Mouse (Mus musculus) intestine, embryonic 16.5 days (tissue): ENCODE results near the gene Htr2a. TPM values are rescaled to one million over a fixed set of nuclear protein-coding genes. Genes with fewer than 3 reads are reported as not detected.
A peak's percentile ranks its signal among the peaks of the same experiment; 100 is the strongest.

Experiments
- ATAC-seq: fragments of 200-750 bp; cut with Nextera tagmentation; 2 replicates; pipeline ENCODE4 v1.8.0; 2017; ENCODE audit warnings: moderate TSS enrichment, moderate library complexity
- H3K27ac ChIP-seq: fragments of 300-500 bp; sonication (generic); 2 replicates; pipeline ENCODE4 v1.5.1; 2014; ENCODE audit warnings: mild to moderate bottlenecking, low read length
- H3K27me3 ChIP-seq: fragments of 300-500 bp; sonication (generic); replicated peaks from 2 replicates; pipeline ENCODE4 v1.6.1; 2014; ENCODE audit warnings: low read length, control low read depth, mixed read lengths; ENCODE audit not compliant: control insufficient read depth, insufficient read depth
- H3K36me3 ChIP-seq: fragments of 300-500 bp; sonication (generic); 2 replicates; pipeline ENCODE4 v1.6.1; 2014; ENCODE audit warnings: low read length, control low read depth; ENCODE audit not compliant: control insufficient read depth, insufficient read depth
- H3K4me1 ChIP-seq: fragments of 300-500 bp; sonication (generic); 2 replicates; pipeline ENCODE4 v1.6.1; 2014; ENCODE audit warnings: low read length, control low read depth, mixed read lengths; ENCODE audit not compliant: control insufficient read depth, insufficient read depth
- H3K4me2 ChIP-seq: fragments of 300-500 bp; sonication (generic); 2 replicates; pipeline ENCODE4 v1.6.1; 2014; ENCODE audit warnings: low read depth, low read length, control low read depth
- H3K4me3 ChIP-seq: fragments of 300-500 bp; sonication (generic); 2 replicates; pipeline ENCODE4 v1.5.1; 2014; ENCODE audit warnings: mild to moderate bottlenecking, low read length
- H3K9ac ChIP-seq: fragments of 300-500 bp; sonication (generic); 2 replicates; pipeline ENCODE4 v1.6.1; 2014; ENCODE audit warnings: low read depth, low read length
- H3K9me3 ChIP-seq: fragments of 300-500 bp; sonication (generic); 2 replicates; pipeline ENCODE4 v1.6.1; 2016; ENCODE audit warnings: low read length, control low read depth; ENCODE audit not compliant: control insufficient read depth
- WGBS: fragments of 180-500 bp; shearing (Covaris S2); extraction: QIAGEN DNeasy Blood & Tissue Kit; methylation state at CpG from one replicate; pipeline ENCODE4 v1.1.7; 2014; 5-methylcytosine and 5-hydroxymethylcytosine counted together
- polyA plus RNA-seq: library from polyadenylated mRNA; unstranded; fragments of >200 nt; fragmentation: Nextera tagmentation; extraction: Ambion mirVana; gene quantifications from 2 replicates; pipeline ENCODE4 v1.2.1, GENCODE M21; 2015

Htr2a gene
- polyA plus RNA-seq, 1 experiment from 2014 or later, result 0.15 TPM

- no peaks in the 10 kb centered on the region for H3K9me3 ChIP-seq
- no peak overlapping the region for H3K9ac ChIP-seq
- ATAC-seq, result no peak
- 78% methylated on average over 5 of the region's 5 CpGs for WGBS
- H3K4me3 ChIP-seq, result no peak overlapping the region
- H3K36me3 ChIP-seq, result no peaks in the 10 kb centered on the region
- H3K27me3 ChIP-seq, result no peaks in the 10 kb centered on the region
- no peak overlapping the region for H3K4me2 ChIP-seq
- H3K4me1 ChIP-seq, result no peaks in the 10 kb centered on the region
- H3K27ac ChIP-seq, result no peak overlapping the region
Observed at GRCm38 (mm10) chr14:74684298-74684978, 43.8 kb downstream of the Htr2a start.

GRCm38 (mm10) chr14:74691963-74692362 lies 51.3 kb downstream of the Htr2a start:
- H3K36me3 ChIP-seq, result no peaks in the 10 kb centered on the region
- H3K9ac ChIP-seq, result no peak overlapping the region
- no peak overlapping the region for H3K4me3 ChIP-seq
- 87% methylated on average over 2 of the region's 2 CpGs for WGBS
- ATAC-seq, result no peak
- H3K4me2 ChIP-seq, result no peak overlapping the region
- no peak overlapping the region for H3K27ac ChIP-seq
- H3K9me3 ChIP-seq, result no peaks in the 10 kb centered on the region
- no peaks in the 10 kb centered on the region for H3K4me1 ChIP-seq
- H3K27me3 ChIP-seq, result no peaks in the 10 kb centered on the region

- WGBS, result 34% methylated on average over 4 of the region's 4 CpGs
- ATAC-seq, result no peak
- no peak overlapping the region for H3K4me2 ChIP-seq
- H3K4me3 ChIP-seq, result no peak overlapping the region
- H3K27ac ChIP-seq, result no peak overlapping the region
- no peaks in the 10 kb centered on the region for H3K36me3 ChIP-seq
- no peaks in the 10 kb centered on the region for H3K27me3 ChIP-seq
- no peaks in the 10 kb centered on the region for H3K9me3 ChIP-seq
- H3K9ac ChIP-seq, result no peak overlapping the region
- H3K4me1 ChIP-seq, result no peaks in the 10 kb centered on the region
Observed at GRCm38 (mm10) chr14:74696766-74697165, 56.1 kb downstream of the Htr2a start.

GRCm38 (mm10) chr14:74697432-74697831 lies 56.8 kb downstream of the Htr2a start:
- H3K27ac ChIP-seq, result no peak overlapping the region
- ATAC-seq, result no peak
- no peak overlapping the region for H3K4me2 ChIP-seq
- H3K9me3 ChIP-seq, result no peaks in the 10 kb centered on the region
- no peaks in the 10 kb centered on the region for H3K27me3 ChIP-seq
- H3K4me3 ChIP-seq, result no peak overlapping the region
- H3K9ac ChIP-seq, result no peak overlapping the region
- no peaks in the 10 kb centered on the region for H3K4me1 ChIP-seq
- no peaks in the 10 kb centered on the region for H3K36me3 ChIP-seq

- Histone ChIP-seq H3K27ac (no peak overlapping the region), H3K9ac (no peak overlapping the region), H3K27me3 (no peaks in the 10 kb centered on the region), H3K4me2 (no peak overlapping the region), H3K9me3 (no peaks in the 10 kb centered on the region), H3K4me1 (no peaks in the 10 kb centered on the region), H3K36me3 (no peaks in the 10 kb centered on the region), H3K4me3 (no peak overlapping the region)
- ATAC-seq, result no peak
- WGBS, result 86% methylated on average over 3 of the region's 3 CpGs
Observed at GRCm38 (mm10) chr14:74699241-74699640, 58.6 kb downstream of the Htr2a start.

GRCm38 (mm10) chr14:74703930-74704329 lies 63.3 kb downstream of the Htr2a start:
- Histone ChIP-seq H3K9me3 (no peaks in the 10 kb centered on the region), H3K4me3 (no peak overlapping the region), H3K36me3 (no peaks in the 10 kb centered on the region), H3K9ac (no peak overlapping the region), H3K27ac (no peak overlapping the region), H3K4me1 (no peaks in the 10 kb centered on the region), H3K27me3 (no peaks in the 10 kb centered on the region), H3K4me2 (no peak overlapping the region)
- 65% methylated on average over 6 of the region's 6 CpGs for WGBS
- no peak for ATAC-seq

- WGBS, result 24% methylated on average over 3 of the region's 3 CpGs
Observed at GRCm38 (mm10) chr14:74709054-74709453, 68.4 kb downstream of the Htr2a start.

GRCm38 (mm10) chr14:74723541-74723940 lies 82.9 kb downstream of the Htr2a start:
- H3K4me3 ChIP-seq, result no peak overlapping the region
- H3K9me3 ChIP-seq, result no peaks in the 10 kb centered on the region
- no peaks in the 10 kb centered on the region for H3K36me3 ChIP-seq
- no peak overlapping the region for H3K27ac ChIP-seq
- H3K4me2 ChIP-seq, result no peak overlapping the region
- no peak overlapping the region for H3K9ac ChIP-seq
- ATAC-seq, result no peak
- H3K4me1 ChIP-seq, result no peaks in the 10 kb centered on the region
- WGBS, result 72% methylated on average over 3 of the region's 3 CpGs
- no peaks in the 10 kb centered on the region for H3K27me3 ChIP-seq

More at GRCm38 (mm10) chr14:74709054-74709453, 68.4 kb downstream of the Htr2a start:
- no peak overlapping the region for H3K9ac ChIP-seq
- H3K4me1 ChIP-seq, result no peaks in the 10 kb centered on the region
- H3K27me3 ChIP-seq, result no peaks in the 10 kb centered on the region
- no peak overlapping the region for H3K4me3 ChIP-seq
- H3K27ac ChIP-seq, result no peak overlapping the region
- no peaks in the 10 kb centered on the region for H3K36me3 ChIP-seq
- no peak for ATAC-seq
- no peaks in the 10 kb centered on the region for H3K9me3 ChIP-seq
- no peak overlapping the region for H3K4me2 ChIP-seq

GRCm38 (mm10) chr14:74731221-74732078 lies 90.8 kb downstream of the Htr2a start:
- Histone ChIP-seq H3K4me3 (peak overlapping the region; percentile 79), H3K4me2 (peak overlapping the region; percentile 67), H3K9ac (peak overlapping the region; percentile 39; the same call in 1 of the 2 replicates), H3K27me3 (no peaks in the 10 kb centered on the region), H3K36me3 (no peaks in the 10 kb centered on the region), H3K27ac (peak overlapping the region; percentile 96), H3K4me1 (peaks cover 5% of the 10 kb centered on the region), H3K9me3 (no peaks in the 10 kb centered on the region)
- WGBS, result 19% methylated on average over 9 of the region's 9 CpGs
- peak; percentile 51 for ATAC-seq
